Mouse (Mus musculus): ENCODE results near the gene Cyp3a57. TPM values are rescaled to one million over a fixed set of nuclear protein-coding genes. Genes with fewer than 3 reads are reported as not detected.
"Not testable (repeated sequence)": the region's sequence is repeated elsewhere in the genome, so short reads cannot be mapped to it uniquely, and the experiment has no call there.

The Cyp3a57 gene
- under 1 TPM; 0.25 to 0.40 TPM for total RNA-seq (2021)
- long read RNA-seq, experiment 1, result 0 reads
- long read RNA-seq, experiment 2, result 0 reads

- DNase-seq (ENCODE audit: low spot score in 2 of 2), result no peak
Measured at GRCm38 (mm10) chr5:145344941-145345340, at the start of gene Cyp3a57. Gene Cyp3a57 (plus strand): TSS chr5:145345279.

- DNase-seq (ENCODE audit: low spot score in 2 of 2), result no peak
Measured at GRCm38 (mm10) chr5:145300469-145300868, 44.6 kb upstream of the Cyp3a57 start.

GRCm38 (mm10) chr5:145301796-145302195 is 43.3 kb upstream of the Cyp3a57 start:
- not testable (repeated sequence) for DNase-seq (ENCODE audit: low spot score in 2 of 2)

DNA sequence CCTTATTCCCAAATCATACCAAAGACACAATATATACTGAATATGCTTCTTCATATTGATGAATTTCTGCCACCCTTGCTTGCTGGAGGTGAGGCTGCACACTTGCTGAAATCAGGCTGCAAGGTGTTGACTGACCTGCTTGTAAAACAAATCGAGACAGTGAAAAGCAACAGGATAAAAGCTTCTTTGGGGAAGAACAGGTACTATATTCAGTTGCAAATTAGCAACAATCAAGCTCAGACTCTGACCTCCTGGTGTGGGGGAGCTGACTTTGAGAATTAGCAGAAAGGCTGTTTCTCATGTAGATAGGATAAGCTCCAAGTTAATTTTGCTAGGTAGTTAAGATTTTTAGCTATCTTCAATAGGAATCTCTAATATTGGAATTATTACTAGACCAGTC is 42.7 kb upstream of the Cyp3a57 start:
- DNase-seq (ENCODE audit: low spot score in 2 of 2), result no peak

DNA sequence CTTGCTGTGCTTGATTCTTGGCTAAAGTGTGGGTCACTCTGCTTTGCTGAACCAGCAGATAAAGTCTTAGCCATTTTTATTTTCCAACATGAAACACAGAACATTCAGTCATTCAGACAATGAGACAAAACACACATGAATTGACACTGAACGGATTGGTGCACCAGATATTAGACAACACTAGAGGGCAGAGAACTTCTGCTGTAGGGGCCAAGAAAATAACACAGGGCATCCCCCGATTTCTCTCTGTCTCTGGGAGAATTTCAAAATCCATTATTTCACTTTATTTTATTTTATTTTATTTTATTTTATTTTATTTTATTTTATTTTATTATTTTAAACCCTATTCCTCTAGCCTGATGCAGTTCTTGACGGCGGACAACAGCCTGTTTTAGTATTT is 38.1 kb upstream of the Cyp3a57 start:
- not testable (repeated sequence) for DNase-seq (ENCODE audit: low spot score in 2 of 2)

GRCm38 (mm10) chr5:145307811-145308210 is 37.3 kb upstream of the Cyp3a57 start:
- not testable (repeated sequence) for DNase-seq (ENCODE audit: low spot score in 2 of 2)

DNA sequence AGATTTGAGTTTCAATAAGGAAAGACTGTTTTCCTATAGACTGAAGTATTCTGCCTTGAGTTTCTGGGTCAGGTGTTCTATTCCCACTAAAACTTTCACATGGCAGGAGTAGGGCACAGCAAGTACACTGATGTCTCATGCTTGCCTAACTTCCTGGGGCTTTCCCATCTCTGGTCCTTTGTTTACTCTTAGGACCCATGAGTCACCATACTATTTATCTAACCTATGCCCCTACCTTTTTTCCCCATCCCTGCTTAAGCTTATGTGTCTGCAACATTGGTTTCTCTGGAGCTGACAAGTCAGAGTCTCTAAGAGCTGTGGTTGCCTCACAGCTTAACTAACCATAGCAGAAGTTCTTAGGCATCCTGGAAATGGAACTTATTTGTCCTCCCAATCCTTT is 31.2 kb upstream of the Cyp3a57 start:
- DNase-seq (ENCODE audit: low spot score in 2 of 2), result no peak

DNA sequence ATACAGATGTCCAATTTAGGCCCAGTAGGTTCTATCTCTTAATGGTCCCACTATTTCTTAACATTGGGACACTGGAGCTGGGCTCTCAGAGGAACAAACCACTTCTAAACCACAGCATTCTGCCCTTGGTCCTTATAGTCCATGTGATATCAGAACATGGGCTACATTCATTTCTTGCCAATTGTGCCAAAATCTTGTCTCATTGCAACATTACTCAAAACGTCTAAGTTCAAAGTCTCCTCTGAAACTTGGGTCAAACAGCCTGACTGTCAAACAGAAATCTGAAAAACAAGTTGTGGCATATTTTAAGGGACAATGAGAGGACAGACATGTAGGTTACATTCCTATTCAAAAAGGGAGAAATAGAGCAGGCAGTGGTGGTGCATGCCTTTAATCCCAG is 27.9 kb upstream of the Cyp3a57 start:
- DNase-seq (ENCODE audit: low spot score in 2 of 2), result no peak

GRCm38 (mm10) chr5:145338756-145339155 is 6.3 kb upstream of the Cyp3a57 start:
- not testable (repeated sequence) for DNase-seq (ENCODE audit: low spot score in 2 of 2)

DNA sequence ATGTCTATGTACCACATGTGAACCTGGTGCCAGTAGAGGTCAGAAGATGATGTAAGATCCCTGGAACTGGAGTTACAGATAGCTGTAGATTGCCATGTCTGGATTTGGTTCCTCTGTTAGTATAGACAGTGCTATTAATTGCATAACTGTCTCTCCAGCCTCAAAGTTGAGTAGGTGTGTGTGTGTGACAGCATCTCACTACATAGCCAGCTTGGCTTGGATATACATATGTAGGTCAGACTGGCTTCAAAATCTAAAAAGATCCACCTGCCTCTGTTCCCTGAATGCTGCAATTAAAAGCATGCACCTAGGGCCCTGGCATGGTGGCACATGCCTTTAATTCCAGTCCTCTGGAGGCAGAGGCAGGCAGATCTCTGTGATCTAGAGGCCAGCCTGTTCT is 4.6 kb downstream of the Cyp3a57 start:
- DNase-seq (ENCODE audit: low spot score in 2 of 2), result no peak

DNA sequence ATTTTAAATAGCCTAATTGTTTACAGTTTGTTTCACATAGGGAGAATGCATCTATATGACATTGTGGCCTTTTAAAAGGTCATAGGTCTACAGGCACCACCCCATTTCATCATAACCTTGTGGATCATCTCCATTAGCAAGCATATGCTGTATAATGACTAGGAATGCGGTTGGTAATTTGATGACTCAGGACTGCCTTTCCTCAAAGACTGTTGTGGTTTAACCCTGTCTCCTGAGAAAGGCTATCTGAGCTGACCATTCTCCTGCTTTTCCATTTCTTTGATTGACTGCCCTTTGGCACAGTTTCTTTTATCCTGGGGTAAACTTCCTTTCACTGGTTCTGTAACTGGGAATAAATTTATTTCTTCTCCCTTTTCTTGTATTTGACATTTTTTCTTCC is 8.0 kb downstream of the Cyp3a57 start:
- no peak for DNase-seq (ENCODE audit: low spot score in 2 of 2)

GRCm38 (mm10) chr5:145415416-145415815 is 70.3 kb downstream of the Cyp3a57 start:
- DNase-seq (ENCODE audit: low spot score in 2 of 2), result not testable (repeated sequence)

- no peak for DNase-seq (ENCODE audit: low spot score in 2 of 2)
Measured at GRCm38 (mm10) chr5:145422287-145422686, 77.2 kb downstream of the Cyp3a57 start.

- no peak for DNase-seq (ENCODE audit: low spot score in 2 of 2)
Measured at GRCm38 (mm10) chr5:145431004-145431403, 85.9 kb downstream of the Cyp3a57 start.

DNA sequence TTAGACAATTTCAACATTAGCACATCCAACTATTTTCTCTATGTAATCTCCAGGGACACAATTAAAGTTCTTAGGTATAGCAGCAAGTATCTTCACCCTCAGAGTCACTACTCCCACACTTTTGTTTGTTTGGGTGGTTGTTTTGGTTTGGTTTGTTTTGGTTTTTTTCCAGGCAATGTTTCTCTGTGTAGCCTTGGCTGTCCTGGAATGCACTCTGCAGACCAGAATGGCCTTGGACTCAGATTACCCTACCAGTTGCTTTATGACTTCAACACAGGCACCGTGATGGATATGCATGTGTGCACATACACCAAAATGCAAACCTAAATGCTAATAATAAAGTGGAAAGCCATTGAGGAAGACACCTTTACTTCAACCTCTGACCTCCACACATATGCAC is 88.6 kb downstream of the Cyp3a57 start:
- no peak for DNase-seq (ENCODE audit: low spot score in 2 of 2)

Other genes starting within 250 kb of the Cyp3a57 start
- gene Arpc1b, start 231.1 kb upstream of the Cyp3a57 start, total RNA-seq (2021), result 100 to 1,000 TPM; 226 to 243 TPM
- gene Pdap1, start 205.0 kb upstream of the Cyp3a57 start, total RNA-seq (2021), result 100 to 1,000 TPM; 106 to 108 TPM
- 100 to 1,000 TPM; 106 to 113 TPM for gene Bud31, start 204.9 kb upstream of the Cyp3a57 start, total RNA-seq (2021)
- gene Ptcd1, start 178.2 kb upstream of the Cyp3a57 start, total RNA-seq (2021), result 10 to 100 TPM; 29.2 to 32.0 TPM
- gene Cpsf4, start 178.1 kb upstream of the Cyp3a57 start, total RNA-seq (2021), result 10 to 100 TPM; 28.0 to 29.0 TPM
- 100 to 1,000 TPM; 367 to 390 TPM for gene Atp5j2, start 153.2 kb upstream of the Cyp3a57 start, total RNA-seq (2021)
- gene Zkscan14, start 143.4 kb upstream of the Cyp3a57 start, total RNA-seq (2021), result 10 to 100 TPM; 14.0 to 14.7 TPM
- 10 to 100 TPM; 16.2 to 16.8 TPM for gene Zkscan5, start 140.7 kb upstream of the Cyp3a57 start, total RNA-seq (2021)
- gene Zfp655, start 113.6 kb upstream of the Cyp3a57 start, total RNA-seq (2021), result 10 to 100 TPM; 48.1 to 53.2 TPM
- 10 to 100 TPM; 26.5 to 29.3 TPM for gene Zscan25, start 64.8 kb upstream of the Cyp3a57 start, total RNA-seq (2021)
- gene Cyp3a16, start 124.4 kb downstream of the Cyp3a57 start, total RNA-seq (2021), result 10 to 100 TPM in 1 of 2 experiments, under 1 TPM in 1; 0.45 to 19.5 TPM
- gene Cyp3a41b, start 239.5 kb downstream of the Cyp3a57 start, total RNA-seq (2021), result under 1 TPM in 1 of 2 experiments, not detected in 1; 0.37 TPM